Mouse (Mus musculus): ENCODE results near the gene Clspn.

Clspn gene

GRCm38 (mm10) chr4:126563798-126564197 lies 7.1 kb downstream of the Clspn start:
- DNase-seq (ENCODE audit: low spot score) = no peak

- no peak for DNase-seq (ENCODE audit: low spot score)
These were observed 10.5 kb downstream of the Clspn start for GRCm38 (mm10) chr4:126567243-126567642.

- DNase-seq (ENCODE audit: low spot score) = no peak
These were observed 13.0 kb downstream of the Clspn start for GRCm38 (mm10) chr4:126569783-126570182.

GRCm38 (mm10) chr4:126576281-126576680 lies 19.5 kb downstream of the Clspn start:
- no peak for DNase-seq (ENCODE audit: low spot score)

- DNase-seq (ENCODE audit: low spot score) = no peak
These were observed 21.2 kb downstream of the Clspn start for GRCm38 (mm10) chr4:126577920-126578319.

- DNase-seq (ENCODE audit: low spot score) = no peak
These were observed 22.3 kb downstream of the Clspn start for GRCm38 (mm10) chr4:126579077-126579476.

GRCm38 (mm10) chr4:126585739-126586138 lies 29.0 kb downstream of the Clspn start:
- DNase-seq (ENCODE audit: low spot score) = no peak

- no peak for DNase-seq (ENCODE audit: low spot score)
These were observed 35.3 kb downstream of the Clspn start for GRCm38 (mm10) chr4:126592039-126592438.

- DNase-seq (ENCODE audit: low spot score) = peak; percentile 27
These were observed 43.4 kb downstream of the Clspn start for GRCm38 (mm10) chr4:126599971-126600754.

- DNase-seq (ENCODE audit: low spot score) = no peak
These were observed 45.1 kb downstream of the Clspn start for GRCm38 (mm10) chr4:126601597-126602444.

GRCm38 (mm10) chr4:126602445-126602762 lies 45.7 kb downstream of the Clspn start:
- DNase-seq (ENCODE audit: low spot score) = no peak

- no peak for DNase-seq (ENCODE audit: low spot score)
These were observed 47.4 kb downstream of the Clspn start for GRCm38 (mm10) chr4:126604141-126604540.

GRCm38 (mm10) chr4:126605751-126606150 lies 49.0 kb downstream of the Clspn start:
- DNase-seq (ENCODE audit: low spot score) = no peak

- DNase-seq (ENCODE audit: low spot score) = peak; percentile 59
These were observed 53.0 kb downstream of the Clspn start, which contains the start of gene 5730409E04Rik for GRCm38 (mm10) chr4:126609606-126610181. 5730409E04Rik (plus strand) TSS chr4:126609818.

GRCm38 (mm10) chr4:126611991-126612390 lies 55.3 kb downstream of the Clspn start:
- no peak for DNase-seq (ENCODE audit: low spot score)

- no peak for DNase-seq (ENCODE audit: low spot score)
These were observed 59.6 kb downstream of the Clspn start for GRCm38 (mm10) chr4:126616312-126616711.

- no peak for DNase-seq (ENCODE audit: low spot score)
These were observed 63.1 kb downstream of the Clspn start for GRCm38 (mm10) chr4:126619691-126620330.

GRCm38 (mm10) chr4:126620349-126620874 lies 63.7 kb downstream of the Clspn start:
- DNase-seq (ENCODE audit: low spot score) = no peak

GRCm38 (mm10) chr4:126627021-126627681 lies 70.4 kb downstream of the Clspn start:
- no peak for DNase-seq (ENCODE audit: low spot score)

- DNase-seq (ENCODE audit: low spot score) = no peak
These were observed 75.2 kb downstream of the Clspn start for GRCm38 (mm10) chr4:126631922-126632321.

- DNase-seq (ENCODE audit: low spot score) = no peak
These were observed 75.9 kb downstream of the Clspn start for GRCm38 (mm10) chr4:126632668-126633067.

Data from ovary, postnatal 10 days (tissue).